Mouse (Mus musculus) layer of hippocampus, adult 9-11 months (tissue): Measurements from ENCODE around the gene Relt.
A peak's percentile ranks its signal among the peaks of the same experiment; 100 is the strongest.

Experiments used
- DNase-seq: peaks from one replicate; pipeline ENCODE4 v3.0.0; 2022

Relt gene

GRCm38 (mm10) chr7:100862828-100863638 lies at the start of gene Relt:
Relt (minus strand) TSS chr7:100863446.
- peak; percentile 88 for DNase-seq

DNA sequence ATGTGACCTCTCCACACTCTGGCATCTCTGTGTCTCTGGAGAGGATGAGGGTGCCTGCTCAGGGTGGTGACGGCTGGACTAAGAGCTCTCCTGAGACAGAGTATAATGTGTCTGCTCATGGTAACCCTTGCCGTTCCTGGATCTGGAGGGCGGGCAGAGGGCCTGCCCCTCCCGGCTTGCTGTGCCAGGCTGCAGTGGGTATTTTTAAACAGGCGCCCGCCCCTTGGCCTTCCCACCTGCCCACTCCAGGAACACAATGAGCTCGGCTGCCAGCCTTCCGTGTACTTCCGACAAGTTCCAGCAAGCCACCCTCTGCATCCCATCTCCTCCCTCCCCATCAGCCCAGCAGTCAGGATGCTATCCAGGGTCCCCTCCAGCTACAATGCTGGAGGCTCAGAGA lies 48.5 kb upstream of the Relt start:
- DNase-seq, result no peak

DNA sequence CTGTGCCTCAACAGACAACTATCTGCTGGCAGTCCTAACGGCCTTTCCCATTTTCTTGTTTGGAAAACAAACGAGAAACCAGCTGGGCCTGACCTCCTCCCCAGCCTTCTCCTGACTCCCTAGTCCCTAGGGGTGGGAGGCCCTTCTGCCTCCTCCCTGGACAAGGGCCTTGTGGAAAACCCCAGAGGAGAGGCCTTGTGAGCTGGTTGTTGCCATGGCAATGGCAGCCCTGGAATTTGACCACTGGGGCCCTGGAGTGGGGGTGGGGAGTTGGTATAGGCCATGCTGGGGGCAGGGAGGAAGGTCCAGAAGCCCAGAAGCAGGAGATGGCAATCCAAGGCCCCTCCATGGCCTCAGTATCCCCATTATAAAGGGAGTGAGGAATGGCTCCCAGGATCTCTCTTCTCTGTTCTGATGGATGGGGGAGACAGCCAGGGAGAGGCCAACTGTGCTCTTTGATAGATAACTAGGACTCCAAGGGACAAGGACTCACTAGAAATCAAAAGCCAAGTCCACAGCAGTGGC lies 48.1 kb upstream of the Relt start:
- no peak for DNase-seq

- DNase-seq, result no peak
These were observed 45.3 kb upstream of the Relt start for GRCm38 (mm10) chr7:100908567-100908966.

- no peak for DNase-seq
These were observed 44.8 kb upstream of the Relt start for GRCm38 (mm10) chr7:100908061-100908460.

- peak; percentile 66 for DNase-seq
These were observed 44.0 kb upstream of the Relt start for GRCm38 (mm10) chr7:100907231-100907630.

GRCm38 (mm10) chr7:100906029-100906789 lies 43.0 kb upstream of the Relt start:
- DNase-seq, result no peak

- DNase-seq, result no peak
These were observed 41.8 kb upstream of the Relt start for GRCm38 (mm10) chr7:100905037-100905436.

- DNase-seq, result no peak
These were observed 41.4 kb upstream of the Relt start for GRCm38 (mm10) chr7:100904612-100905011.

- no peak for DNase-seq
These were observed 39.3 kb upstream of the Relt start for GRCm38 (mm10) chr7:100902451-100903137.

- DNase-seq, result no peak
These were observed 34.6 kb upstream of the Relt start for GRCm38 (mm10) chr7:100897828-100898227.

GRCm38 (mm10) chr7:100894833-100895226 lies 31.6 kb upstream of the Relt start:
- no peak for DNase-seq

- DNase-seq, result peak; percentile 58
These were observed 31.0 kb upstream of the Relt start for GRCm38 (mm10) chr7:100894057-100894832.

DNA sequence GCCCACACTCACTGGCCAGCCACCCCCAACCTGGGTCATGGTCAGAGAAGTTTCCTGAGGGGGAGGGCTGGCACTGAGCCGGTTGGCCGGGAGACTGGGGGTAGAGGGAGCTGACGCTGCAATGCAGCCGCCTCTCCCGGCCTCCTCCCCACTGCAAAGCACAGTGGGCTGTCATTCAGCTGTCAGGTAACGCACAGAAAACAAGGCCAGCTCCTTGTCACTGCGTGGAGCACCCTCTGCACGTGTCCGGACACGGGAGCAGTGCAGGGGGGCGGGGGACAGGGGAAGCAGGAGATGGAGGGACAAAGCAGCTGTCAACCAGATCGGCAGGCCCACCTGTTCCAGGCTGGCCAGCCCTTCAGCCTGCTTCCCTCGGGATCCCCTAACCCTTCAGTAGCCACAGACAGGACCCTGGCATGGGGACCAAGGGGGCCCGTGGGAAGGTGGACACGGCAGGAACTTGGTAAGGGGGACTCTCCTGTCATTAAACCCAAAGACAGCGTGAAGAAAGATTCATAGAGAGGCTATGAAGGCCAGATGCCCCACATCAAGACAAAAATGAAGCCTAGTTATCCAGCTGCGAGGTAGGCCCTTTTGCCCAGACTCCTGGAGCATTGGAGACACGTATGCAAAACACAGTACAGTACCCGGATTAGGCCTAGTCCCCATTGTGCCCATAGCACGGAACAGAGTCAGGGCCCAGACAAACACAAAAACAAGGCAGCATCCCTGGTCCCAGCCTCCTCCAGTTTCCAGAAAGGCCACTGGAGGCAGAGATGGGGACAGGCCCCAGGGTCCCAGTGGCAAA lies 30.2 kb upstream of the Relt start:
- DNase-seq, result no peak

- no peak for DNase-seq
These were observed 23.3 kb upstream of the Relt start for GRCm38 (mm10) chr7:100886535-100886934.

DNA sequence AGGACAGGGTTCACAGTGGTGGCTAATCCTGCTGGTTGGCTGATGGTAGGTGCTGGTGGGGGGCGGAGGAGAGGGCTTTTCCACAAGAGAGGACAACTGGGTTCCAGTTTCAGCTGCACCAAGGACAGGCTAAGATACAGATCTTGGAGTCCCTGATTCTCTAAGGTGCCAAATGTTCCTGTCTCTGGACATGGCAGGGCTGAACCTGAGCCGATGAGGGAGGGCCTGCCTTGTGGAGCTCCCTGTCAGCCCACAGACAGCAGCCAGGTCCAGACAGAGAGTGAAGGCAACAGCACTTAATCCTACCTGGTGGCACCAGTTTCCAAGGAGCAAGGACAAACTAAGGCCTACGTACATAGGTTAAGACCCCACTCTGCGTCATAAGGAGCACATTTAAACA lies 21.2 kb upstream of the Relt start:
- no peak for DNase-seq

DNA sequence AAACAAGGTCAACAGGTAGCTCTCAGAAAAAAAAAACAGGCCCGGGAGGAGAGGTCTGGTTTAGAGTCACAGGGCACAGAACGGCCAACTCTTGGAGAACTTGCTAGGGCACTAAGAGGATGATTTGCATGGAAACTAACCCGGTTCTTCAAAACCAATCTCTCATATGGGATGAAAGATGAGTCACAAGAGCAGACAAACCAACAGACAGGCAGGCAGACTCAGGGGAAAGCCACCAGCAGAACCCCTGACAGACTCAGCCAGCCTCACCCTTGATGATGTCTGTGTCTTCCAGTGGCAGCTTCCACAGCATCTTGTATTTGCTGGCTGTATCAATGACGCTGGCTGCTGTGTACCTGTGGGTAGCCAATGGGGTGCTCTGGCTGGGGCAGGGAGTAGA lies 18.7 kb upstream of the Relt start:
- DNase-seq, result no peak

DNA sequence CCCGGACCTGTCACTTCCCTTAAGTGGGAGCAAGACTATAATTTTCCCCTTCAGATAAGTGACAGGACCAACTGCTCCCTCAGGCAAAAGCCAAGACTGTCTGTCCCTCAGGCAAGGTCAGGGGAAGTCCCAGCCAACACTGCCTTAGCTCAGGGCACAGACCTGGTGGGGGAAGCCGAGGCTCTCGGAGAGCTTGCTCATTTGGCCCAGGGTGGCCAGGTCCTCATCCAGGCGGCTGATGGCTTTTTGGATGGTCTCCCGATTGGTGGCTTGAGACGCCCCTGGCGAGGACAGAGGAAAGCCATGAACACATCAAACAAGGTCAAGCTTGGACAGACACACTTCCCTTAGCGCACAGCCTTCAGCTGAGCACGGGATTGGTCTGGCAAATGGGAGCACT lies 18.3 kb upstream of the Relt start:
- DNase-seq, result no peak

DNA sequence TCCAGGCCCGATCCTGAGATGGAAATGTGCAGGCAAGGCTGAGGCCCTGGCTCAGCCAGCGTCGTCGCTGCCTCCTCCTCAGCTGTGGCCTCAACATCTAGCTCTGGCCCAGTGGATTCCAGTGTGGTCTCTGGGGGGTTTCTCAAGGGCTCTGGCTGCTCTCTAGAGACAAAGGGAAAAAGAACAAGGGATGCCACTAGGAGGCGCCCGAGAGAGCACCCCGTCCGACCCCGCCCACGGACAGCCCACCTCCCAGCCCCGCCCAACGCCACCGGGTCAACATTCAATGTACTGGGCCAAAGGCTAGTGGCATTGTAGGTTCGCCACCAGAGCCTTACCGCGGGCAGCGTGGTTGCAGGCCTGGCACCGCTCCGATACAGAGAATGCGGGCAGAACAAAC lies 16.3 kb upstream of the Relt start:
- no peak for DNase-seq

DNA sequence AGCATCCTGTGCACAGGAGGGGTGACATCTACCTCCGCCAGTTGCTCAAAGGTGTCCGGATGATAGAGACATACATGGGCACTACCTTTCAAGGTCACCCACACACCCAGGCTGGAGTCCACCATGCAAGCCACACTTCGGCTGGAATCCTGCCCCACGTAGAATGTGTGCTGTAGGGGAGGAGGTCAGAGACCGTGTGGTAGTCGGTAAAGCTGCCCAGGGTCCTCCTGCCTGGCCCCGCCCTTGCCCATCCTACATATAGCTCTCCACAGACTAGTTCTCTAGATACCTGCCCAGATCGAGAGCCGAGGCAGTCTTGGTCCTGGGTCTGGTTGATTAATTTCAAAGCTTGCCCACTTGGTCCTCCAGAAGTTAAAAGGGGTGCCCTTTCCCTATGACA lies 13.5 kb upstream of the Relt start:
- DNase-seq, result no peak

DNA sequence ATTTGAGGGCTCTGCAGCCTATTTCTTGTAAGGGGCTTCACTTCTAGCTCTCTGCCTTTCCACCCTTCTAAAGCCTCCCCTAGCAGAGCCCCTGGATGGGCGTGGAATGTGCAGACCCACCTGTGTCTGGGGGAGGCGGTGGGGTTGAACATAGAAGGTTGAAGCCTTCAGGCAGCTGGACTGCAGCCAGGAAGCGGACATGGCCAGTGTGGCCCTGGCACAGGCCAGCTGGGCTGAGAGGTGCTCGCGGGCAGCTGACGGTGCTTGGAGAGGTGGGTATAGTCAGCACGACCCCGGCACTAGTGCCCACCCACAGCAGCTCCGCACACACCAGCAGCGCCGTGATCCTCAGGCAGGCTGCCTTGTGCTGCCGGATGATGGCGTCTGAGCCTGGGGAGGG lies 13.0 kb upstream of the Relt start:
- no peak for DNase-seq

- DNase-seq, result no peak
These were observed 12.6 kb upstream of the Relt start for GRCm38 (mm10) chr7:100875822-100876221.
